Mouse (Mus musculus) cortical plate, adult 2 months (tissue): ENCODE results near the gene Nlrc5.

Experiments
- CTCF ChIP-seq: fragments of 200-500 bp; IDR thresholded peaks from 2 replicates; pipeline ENCODE4 v1.5.1; 2011; ENCODE audit warnings: mild to moderate bottlenecking, control low read depth, low read length; ENCODE audit not compliant: insufficient read depth; ENCODE audit errors: extremely low read depth
- POLR2A ChIP-seq: fragments of 200-500 bp; IDR thresholded peaks from 2 replicates; pipeline ENCODE4 v1.6.1; 2011; ENCODE audit warnings: mild to moderate bottlenecking, low read length, control low read depth; ENCODE audit not compliant: insufficient read depth; ENCODE audit errors: extremely low read depth

GRCm38 (mm10) chr8:94456071-94456470 is 21.9 kb downstream of the Nlrc5 start:
- TF ChIP-seq CTCF: no peak
- no peak for TF ChIP-seq POLR2A
